Mouse (Mus musculus) c-Kit-positive CD71-positive TER-119-negative erythroid progenitor cells, embryonic 14.5 days (primary cell): ENCODE data around the gene Rilp.

ENCODE experiments used
- DNase-seq: peaks from one replicate; pipeline ENCODE4 v3.0.0-alpha.2; 2013; ENCODE audit warnings: low read depth

The Rilp gene

GRCm38 (mm10) chr11:75509741-75510626, at the start of gene Rilp:
TSS of gene Rilp (plus strand) at chr11:75510094.
- no peak for DNase-seq

- peak; percentile 94 for DNase-seq
Measured at GRCm38 (mm10) chr11:75460103-75460843, 49.6 kb upstream of the Rilp start.

- DNase-seq: peak; percentile 100
Measured at GRCm38 (mm10) chr11:75460844-75461742, 48.8 kb upstream of the Rilp start, which contains the start of gene Tlcd2. TSS of gene Tlcd2 (plus strand) at chr11:75461715.

GRCm38 (mm10) chr11:75461743-75462252, 48.1 kb upstream of the Rilp start:
- DNase-seq: no peak

GRCm38 (mm10) chr11:75462253-75462783, 47.6 kb upstream of the Rilp start:
- no peak for DNase-seq

- peak; percentile 88 for DNase-seq
Measured at GRCm38 (mm10) chr11:75462865-75463336, 47.0 kb upstream of the Rilp start.

GRCm38 (mm10) chr11:75463624-75464023, 46.3 kb upstream of the Rilp start:
- no peak for DNase-seq

GRCm38 (mm10) chr11:75464417-75464816, 45.5 kb upstream of the Rilp start:
- DNase-seq: no peak

GRCm38 (mm10) chr11:75465051-75465450, 44.8 kb upstream of the Rilp start:
- no peak for DNase-seq

- no peak for DNase-seq
Measured at GRCm38 (mm10) chr11:75466731-75467505, 43.0 kb upstream of the Rilp start.

GRCm38 (mm10) chr11:75467512-75468215, 42.2 kb upstream of the Rilp start:
- DNase-seq: no peak

GRCm38 (mm10) chr11:75468410-75468809, 41.5 kb upstream of the Rilp start:
- DNase-seq: no peak

GRCm38 (mm10) chr11:75469261-75469660, 40.6 kb upstream of the Rilp start:
- DNase-seq: no peak

GRCm38 (mm10) chr11:75470675-75471074, 39.2 kb upstream of the Rilp start:
- no peak for DNase-seq

GRCm38 (mm10) chr11:75472469-75473081, 37.3 kb upstream of the Rilp start:
- DNase-seq: no peak

GRCm38 (mm10) chr11:75473376-75473775, 36.5 kb upstream of the Rilp start:
- DNase-seq: no peak

GRCm38 (mm10) chr11:75486192-75486591, 23.7 kb upstream of the Rilp start:
- no peak for DNase-seq

GRCm38 (mm10) chr11:75486601-75487285, 23.2 kb upstream of the Rilp start, which contains the start of gene Prpf8:
TSS of gene Prpf8 (plus strand) at chr11:75486816.
- peak; percentile 96 for DNase-seq

- no peak for DNase-seq
Measured at GRCm38 (mm10) chr11:75487496-75487895, 22.4 kb upstream of the Rilp start.
